Mouse (Mus musculus) macrophage (primary cell): Measurements from ENCODE around the gene Celf3. TPM values are rescaled to one million over a fixed set of nuclear protein-coding genes. Genes with fewer than 3 reads are reported as not detected.
A peak's percentile ranks its signal among the peaks of the same experiment; 100 is the strongest.

Experiments used
- H3K27ac ChIP-seq: fragments of 350-480 bp; formaldehyde crosslinking; 2 replicates; pipeline ENCODE4 v1.9.0; 2021
- H3K36me3 ChIP-seq: fragments of 350-480 bp; formaldehyde crosslinking; 2 replicates; pipeline ENCODE4 v1.9.0; 2021; ENCODE audit errors: inconsistent target
- H3K4me3 ChIP-seq: fragments of 350-480 bp; formaldehyde crosslinking; 2 replicates; pipeline ENCODE4 v1.9.0; 2021; ENCODE audit errors: inconsistent target
- H3K79me2 ChIP-seq: fragments of 350-480 bp; formaldehyde crosslinking; 2 replicates; pipeline ENCODE4 v1.9.0; 2021; ENCODE audit errors: inconsistent target
- WGBS: methylation state at CpG from one replicate; pipeline ENCODE4 v1.1.7; 2026; ENCODE audit warnings: inconsistent platforms; ENCODE audit not compliant: missing documents; 5-methylcytosine and 5-hydroxymethylcytosine counted together
- polyA plus RNA-seq: library from polyadenylated mRNA; stranded (reverse); fragments of 250-400 nt; gene quantifications from 3 replicates; pipeline ENCODE4 v1.2.4, GENCODE M21; 2018; ENCODE audit warnings: inconsistent platforms

Gene Celf3
- polyA plus RNA-seq, 1 experiment from 2014 or later = not detected

- 32% methylated on average over 27 of the region's 28 CpGs for WGBS
- Histone ChIP-seq H3K79me2 (no peaks in the 10 kb centered on the region), H3K27ac (no peak overlapping the region)
These were observed 5.5 kb upstream of the Celf3 start for GRCm38 (mm10) chr3:94472447-94473114.

GRCm38 (mm10) chr3:94473115-94473505 lies 5.0 kb upstream of the Celf3 start:
- 80% methylated on average over 10 of the region's 10 CpGs for WGBS
- Histone ChIP-seq H3K27ac (no peak overlapping the region), H3K36me3 (no peaks in the 10 kb centered on the region), H3K4me3 (no peak overlapping the region), H3K79me2 (no peaks in the 10 kb centered on the region)

More at GRCm38 (mm10) chr3:94472447-94473114, 5.5 kb upstream of the Celf3 start:
- Histone ChIP-seq H3K36me3 (no peaks in the 10 kb centered on the region), H3K4me3 (no peak overlapping the region)

- H3K4me3 ChIP-seq = no peak overlapping the region
- H3K36me3 ChIP-seq = no peaks in the 10 kb centered on the region
- no peaks in the 10 kb centered on the region for H3K79me2 ChIP-seq
- H3K27ac ChIP-seq = no peak overlapping the region
- 93% methylated on average over 5 of the region's 5 CpGs for WGBS
These were observed 4.4 kb upstream of the Celf3 start for GRCm38 (mm10) chr3:94473567-94474232.

GRCm38 (mm10) chr3:94476301-94477035 lies 1.6 kb upstream of the Celf3 start:
- Histone ChIP-seq H3K4me3 (no peak overlapping the region), H3K79me2 (no peaks in the 10 kb centered on the region), H3K27ac (no peak overlapping the region), H3K36me3 (no peaks in the 10 kb centered on the region)
- WGBS = 66% methylated on average over 8 of the region's 8 CpGs

- 60% methylated on average over 3 of the region's 4 CpGs for WGBS
- Histone ChIP-seq H3K79me2 (no peaks in the 10 kb centered on the region), H3K27ac (no peak overlapping the region), H3K36me3 (no peaks in the 10 kb centered on the region), H3K4me3 (no peak overlapping the region)
These were observed 651 bp upstream of the Celf3 start for GRCm38 (mm10) chr3:94477444-94477843.

- Histone ChIP-seq H3K36me3 (no peaks in the 10 kb centered on the region), H3K79me2 (no peaks in the 10 kb centered on the region), H3K4me3 (no peak overlapping the region), H3K27ac (no peak overlapping the region)
- 28% methylated on average over 9 of the region's 9 CpGs for WGBS
These were observed 585 bp downstream of the Celf3 start for GRCm38 (mm10) chr3:94478591-94479169.

- 8% methylated on average over 10 of the region's 11 CpGs for WGBS
- H3K36me3 ChIP-seq = no peaks in the 10 kb centered on the region
These were observed 1.5 kb downstream of the Celf3 start for GRCm38 (mm10) chr3:94479564-94479963.

GRCm38 (mm10) chr3:94480291-94480884 lies 2.3 kb downstream of the Celf3 start, which contains the start of gene Riiad1:
Gene Riiad1, minus strand, starts transcription at chr3:94480341.
- H3K79me2 ChIP-seq = no peaks in the 10 kb centered on the region
- H3K4me3 ChIP-seq = no peak within 1 kb of the TSS
- H3K27ac ChIP-seq = no peak within 1 kb of the TSS
- no peaks in the 10 kb centered on the region for H3K36me3 ChIP-seq
- 37% methylated on average over 16 of the region's 16 CpGs for WGBS

More at GRCm38 (mm10) chr3:94479564-94479963, 1.5 kb downstream of the Celf3 start:
- H3K27ac ChIP-seq = no peak overlapping the region
- no peaks in the 10 kb centered on the region for H3K79me2 ChIP-seq
- no peak overlapping the region for H3K4me3 ChIP-seq

- Histone ChIP-seq H3K4me3 (no peak overlapping the region), H3K27ac (no peak overlapping the region), H3K79me2 (no peaks in the 10 kb centered on the region), H3K36me3 (no peaks in the 10 kb centered on the region)
- WGBS = 81% methylated on average over 4 of the region's 4 CpGs
These were observed 3.3 kb downstream of the Celf3 start for GRCm38 (mm10) chr3:94481429-94481828.

GRCm38 (mm10) chr3:94482764-94483385 lies 4.8 kb downstream of the Celf3 start:
- H3K27ac ChIP-seq = peak overlapping the region; percentile 24; the same call in 1 of the 2 replicates
- H3K4me3 ChIP-seq = no peak overlapping the region
- H3K36me3 ChIP-seq = no peaks in the 10 kb centered on the region
- 82% methylated on average over 17 of the region's 17 CpGs for WGBS
- H3K79me2 ChIP-seq = no peaks in the 10 kb centered on the region

GRCm38 (mm10) chr3:94483790-94484439 lies 5.8 kb downstream of the Celf3 start:
- no peak overlapping the region for H3K27ac ChIP-seq

GRCm38 (mm10) chr3:94485922-94486321 lies 7.8 kb downstream of the Celf3 start:
- Histone ChIP-seq H3K4me3 (no peak overlapping the region), H3K36me3 (no peaks in the 10 kb centered on the region), H3K79me2 (no peaks in the 10 kb centered on the region), H3K27ac (no peak overlapping the region)
- 96% methylated on average over 6 of the region's 7 CpGs for WGBS

More at GRCm38 (mm10) chr3:94483790-94484439, 5.8 kb downstream of the Celf3 start:
- no peaks in the 10 kb centered on the region for H3K79me2 ChIP-seq
- WGBS = 67% methylated on average over 20 of the region's 20 CpGs
- no peak overlapping the region for H3K4me3 ChIP-seq
- no peaks in the 10 kb centered on the region for H3K36me3 ChIP-seq

GRCm38 (mm10) chr3:94487581-94487980 lies 9.5 kb downstream of the Celf3 start:
- Histone ChIP-seq H3K4me3 (no peak overlapping the region), H3K79me2 (no peaks in the 10 kb centered on the region), H3K27ac (no peak overlapping the region), H3K36me3 (no peaks in the 10 kb centered on the region)
- 70% methylated on average over 6 of the region's 6 CpGs for WGBS
